Mouse (Mus musculus): Measurements from ENCODE around the gene Atp5e. TPM values are rescaled to one million over a fixed set of nuclear protein-coding genes. Genes with fewer than 3 reads are reported as not detected.

Gene Atp5e
- total RNA-seq, 4 experiments from 2014 or later = 372 to 569 (median 481) TPM

DNA sequence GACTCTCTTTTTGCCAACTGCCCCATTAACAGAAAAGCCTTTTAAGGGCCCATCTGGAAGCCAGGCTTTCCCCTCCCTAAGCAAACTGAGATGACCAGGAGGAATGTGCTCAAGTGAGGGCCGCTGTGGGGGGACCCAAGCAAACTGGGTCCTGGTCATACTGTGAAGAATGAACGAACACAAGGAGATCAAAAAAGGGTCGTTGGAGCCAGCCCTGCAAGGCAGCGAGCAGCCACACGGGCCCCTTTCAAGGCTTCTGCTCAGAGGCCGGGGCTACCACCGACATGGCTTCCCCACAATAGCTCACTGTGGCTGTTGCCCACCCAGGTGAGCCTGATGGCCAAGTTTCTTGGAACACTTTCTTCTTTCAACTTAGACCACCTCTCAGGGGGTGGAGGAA, 17.4 kb downstream of the Atp5e start:
- DNase-seq = no peak

DNA sequence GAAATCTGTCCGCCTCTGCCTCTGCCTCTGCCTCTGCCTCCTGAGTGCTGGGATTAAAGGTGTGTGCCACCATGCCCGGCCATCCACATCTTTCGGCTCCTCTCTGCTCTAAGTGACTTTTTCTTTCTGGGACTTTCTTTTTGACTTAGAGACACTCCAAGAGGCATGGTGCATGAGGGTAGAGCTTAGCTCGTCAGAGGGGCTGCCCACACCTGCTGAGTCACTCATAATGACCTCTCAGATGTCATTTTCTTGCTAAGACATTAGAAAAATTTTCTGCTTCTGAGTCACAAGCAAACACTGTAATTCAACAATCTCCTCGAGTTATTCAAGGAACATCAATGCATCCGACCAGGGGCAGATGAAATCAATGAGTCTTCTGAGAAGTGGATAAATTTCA, 18.9 kb downstream of the Atp5e start:
- no peak for DNase-seq

DNA sequence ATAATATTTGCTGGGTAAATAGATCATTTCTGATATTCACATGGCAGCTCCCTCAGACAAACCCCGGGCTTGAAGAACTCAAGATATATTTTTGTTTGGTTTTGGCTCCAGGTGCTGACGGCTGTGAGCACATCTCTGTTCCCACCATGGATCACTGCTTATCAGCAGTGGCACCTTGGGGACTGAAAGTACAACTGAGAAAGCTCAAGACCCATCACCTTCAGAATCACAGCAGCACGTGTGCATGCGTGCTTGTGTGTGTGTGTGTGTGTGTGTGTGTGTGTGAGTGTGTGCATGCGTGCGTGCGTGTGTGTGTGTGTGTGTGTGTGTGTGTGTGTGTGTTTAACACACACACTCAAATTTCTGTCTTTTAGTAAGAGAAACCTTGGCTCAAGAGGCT, 19.5 kb downstream of the Atp5e start:
- DNase-seq = no peak

DNA sequence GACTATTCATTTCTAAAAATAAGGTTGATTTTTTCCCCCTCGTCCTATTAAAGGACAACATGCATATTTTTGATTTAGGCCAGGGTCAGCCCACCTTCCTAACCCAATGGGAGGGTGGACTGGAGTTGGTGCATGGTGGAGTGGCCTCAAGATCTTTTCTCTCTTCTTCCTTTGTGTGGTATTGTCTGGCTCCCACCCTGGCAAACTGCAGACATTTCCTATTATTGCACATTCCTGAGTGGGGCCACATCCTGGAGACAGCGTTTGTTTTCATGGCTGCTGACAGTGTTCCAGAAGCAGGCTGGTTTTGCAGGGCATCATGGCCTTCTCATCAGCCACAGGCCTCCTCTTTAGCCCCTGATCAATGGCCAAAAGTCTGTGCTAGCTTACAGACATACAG, 20.9 kb downstream of the Atp5e start:
- DNase-seq = no peak

DNA sequence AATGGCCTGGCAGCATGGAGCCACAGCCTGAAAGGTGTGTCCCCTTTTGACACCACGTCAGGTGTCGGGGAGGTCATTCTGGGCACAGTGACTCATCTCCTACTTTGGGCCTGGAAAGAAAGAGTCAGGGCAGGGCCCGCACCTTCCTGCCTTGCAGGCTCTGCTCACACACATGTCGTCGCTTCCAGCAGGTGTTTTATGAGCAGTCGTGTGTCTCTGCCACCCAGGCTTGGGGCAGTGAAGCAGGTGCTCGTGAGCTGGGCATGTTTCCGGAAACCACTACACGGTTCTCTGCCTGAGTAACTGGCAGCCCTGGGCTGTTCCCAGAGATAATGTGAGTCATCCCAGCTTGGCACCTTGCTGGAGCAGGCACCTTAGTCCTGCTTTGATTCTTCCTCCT, 21.4 kb downstream of the Atp5e start:
- no peak for DNase-seq

DNA sequence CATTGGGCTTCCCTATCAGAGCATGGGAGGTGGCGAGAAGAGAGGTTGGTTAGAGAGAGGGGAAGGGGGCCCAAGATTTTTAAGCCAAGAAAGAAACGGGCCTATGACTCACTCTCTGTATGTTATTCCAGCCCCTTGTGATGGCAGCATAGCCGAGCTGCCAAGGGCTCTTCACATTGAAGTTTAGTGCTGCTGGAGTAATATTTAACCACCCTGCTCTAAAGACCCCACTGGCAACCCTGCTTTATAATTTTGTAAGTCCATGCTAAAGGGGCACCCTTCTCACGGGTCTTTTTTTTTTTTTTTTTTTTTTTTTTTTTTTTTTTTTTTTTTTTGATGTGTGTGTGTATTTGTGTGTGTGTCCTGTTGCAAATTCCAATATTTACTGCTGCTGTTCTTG, 22.0 kb downstream of the Atp5e start:
- DNase-seq = no peak

DNA sequence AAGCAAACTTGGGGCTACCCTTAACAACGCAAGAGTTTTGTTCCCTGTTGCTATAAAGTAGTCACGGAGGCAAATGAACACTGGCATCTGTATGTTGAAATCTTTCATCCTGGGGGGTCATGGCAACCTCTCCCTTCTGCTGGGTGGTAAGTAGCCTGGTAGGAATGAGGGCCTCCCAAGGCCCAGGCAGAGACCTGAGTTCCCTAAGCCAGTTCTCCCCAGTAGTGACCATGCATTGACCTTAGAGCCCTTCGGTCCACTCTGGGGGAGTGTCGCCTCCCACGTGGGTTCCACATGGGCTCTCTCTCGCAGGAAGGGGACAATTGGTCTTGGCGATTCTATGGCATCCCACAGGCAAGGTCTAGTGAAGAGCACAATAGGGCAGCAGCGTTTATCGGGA, 23.9 kb downstream of the Atp5e start:
- no peak for DNase-seq

DNA sequence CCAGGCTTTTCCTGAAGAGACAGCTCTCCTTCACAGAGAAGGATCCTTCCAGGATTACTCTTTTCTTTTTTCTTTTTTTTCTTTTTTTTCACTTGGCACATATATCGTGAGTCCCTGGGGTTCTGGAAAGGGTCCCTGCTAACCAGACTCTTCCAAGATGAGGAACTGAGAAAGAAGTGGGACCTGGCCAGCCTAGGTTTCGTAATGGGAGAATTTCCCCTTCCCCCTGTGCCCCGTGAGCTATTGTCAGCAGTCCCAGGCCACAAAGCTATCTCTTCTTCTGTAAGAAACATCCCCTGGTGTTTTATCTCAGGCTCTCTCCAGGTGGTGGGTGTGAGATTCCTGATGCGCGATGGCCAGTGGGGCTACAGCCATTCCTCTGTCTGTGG, 24.5 kb downstream of the Atp5e start:
- DNase-seq = no peak

DNA sequence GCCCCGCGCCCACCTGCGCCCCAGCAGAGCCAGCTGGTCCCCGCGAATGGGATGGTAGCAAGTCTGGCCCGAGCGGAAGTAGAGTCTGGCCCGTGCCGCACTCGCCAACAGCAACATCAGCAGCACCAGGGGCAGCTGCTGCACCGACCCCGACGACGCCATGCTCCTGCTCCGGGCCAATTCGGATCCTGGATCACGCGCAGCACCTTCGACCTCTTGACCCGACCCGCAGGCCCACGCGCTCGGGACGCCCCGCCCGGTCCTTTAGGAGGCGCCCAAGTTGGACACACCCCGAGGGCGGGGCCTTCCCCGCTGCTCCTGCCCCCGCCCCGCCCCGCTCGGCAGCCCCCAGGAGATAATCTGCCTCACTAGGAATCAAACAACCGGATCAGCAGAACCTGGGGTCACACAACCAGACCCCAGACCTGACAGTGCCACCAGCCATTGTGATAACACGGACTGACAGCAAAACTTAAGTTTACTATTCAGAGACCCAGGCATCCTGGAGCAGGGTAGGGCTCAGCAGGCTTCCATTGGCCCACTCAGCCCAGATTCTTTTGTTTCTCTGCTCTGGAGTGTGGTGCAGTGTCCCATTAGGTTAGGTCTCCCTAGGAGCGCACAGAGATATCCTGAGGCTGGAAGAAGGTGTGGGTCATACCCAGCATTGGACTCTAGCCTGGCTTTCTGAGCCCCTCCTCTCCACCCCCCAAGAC, 25.0 kb downstream of the Atp5e start, which contains the start of gene Ctsz:
Gene Ctsz, minus strand, starts transcription at position 303 of the 713 bp plus-strand sequence.
- peak; percentile 58 for DNase-seq

DNA sequence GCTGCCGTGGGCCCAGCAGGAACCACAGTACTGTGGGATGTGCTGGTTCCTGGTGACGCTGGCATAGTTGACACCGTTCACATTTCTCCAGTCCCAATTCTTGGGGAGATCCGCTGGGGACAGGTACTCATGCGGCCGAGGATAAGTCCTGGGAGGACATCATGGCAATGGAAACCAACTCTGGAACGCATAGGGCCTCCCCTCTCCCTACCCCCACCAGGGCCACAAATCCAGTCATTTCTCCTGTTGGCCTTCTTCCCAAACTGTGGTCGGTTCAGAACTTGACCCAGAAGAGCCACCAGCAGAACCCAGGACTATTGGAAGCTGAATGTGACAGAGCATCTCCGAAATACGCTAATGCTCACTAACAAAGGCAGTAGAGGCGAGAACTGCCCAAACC, 25.7 kb downstream of the Atp5e start:
- DNase-seq = no peak

DNA sequence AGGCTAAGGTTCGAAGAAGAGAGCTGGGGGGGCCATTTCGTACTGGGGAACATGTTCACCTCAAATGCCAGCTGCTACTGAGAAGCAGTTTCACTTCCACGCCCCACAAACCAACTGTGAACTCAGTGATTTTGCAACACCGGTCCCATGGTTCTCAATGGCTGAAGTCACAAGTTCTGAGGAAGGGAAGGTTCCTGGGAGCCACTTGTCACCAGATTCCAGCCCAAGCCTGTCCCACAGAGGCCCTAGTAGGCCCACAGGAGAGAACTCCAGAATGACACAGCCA, 26.3 kb downstream of the Atp5e start:
- no peak for DNase-seq

DNA sequence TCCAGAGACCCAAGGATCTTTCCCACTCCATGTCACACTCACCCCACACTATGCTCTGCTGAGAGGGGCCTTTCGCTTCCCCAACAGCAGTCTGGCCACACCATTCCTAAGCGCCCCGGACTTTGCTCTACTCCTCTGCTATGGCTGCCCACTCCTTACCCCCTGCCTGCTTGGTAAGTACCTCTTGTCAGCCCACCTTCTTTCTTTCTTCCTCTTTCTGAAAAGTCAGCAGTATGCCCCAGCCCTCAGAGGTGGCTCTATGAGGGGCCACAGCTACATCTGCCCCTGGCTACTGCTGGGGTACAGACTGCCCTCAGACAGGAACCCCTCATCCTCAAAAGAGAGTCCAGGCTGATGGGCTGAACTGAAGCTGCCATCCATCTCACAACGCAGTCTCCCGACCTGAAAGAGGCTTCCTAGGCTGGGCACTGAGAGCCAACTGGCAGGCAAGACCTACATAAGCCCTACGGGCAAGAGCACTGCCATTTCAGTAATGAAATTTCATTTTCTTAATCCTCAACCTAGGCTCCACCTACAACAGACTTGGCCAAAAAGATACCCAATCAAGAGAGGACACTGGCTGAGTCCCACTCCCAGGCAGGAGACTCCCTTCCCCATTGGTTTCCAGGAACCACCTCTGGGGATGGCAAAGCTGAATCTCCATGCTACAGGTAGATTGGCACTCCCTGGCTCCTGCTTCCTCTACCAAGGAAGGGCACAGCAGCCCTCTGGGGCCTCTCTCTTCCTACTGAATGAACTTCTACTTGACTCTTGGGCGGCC, 26.8 kb downstream of the Atp5e start:
- no peak for DNase-seq

DNA sequence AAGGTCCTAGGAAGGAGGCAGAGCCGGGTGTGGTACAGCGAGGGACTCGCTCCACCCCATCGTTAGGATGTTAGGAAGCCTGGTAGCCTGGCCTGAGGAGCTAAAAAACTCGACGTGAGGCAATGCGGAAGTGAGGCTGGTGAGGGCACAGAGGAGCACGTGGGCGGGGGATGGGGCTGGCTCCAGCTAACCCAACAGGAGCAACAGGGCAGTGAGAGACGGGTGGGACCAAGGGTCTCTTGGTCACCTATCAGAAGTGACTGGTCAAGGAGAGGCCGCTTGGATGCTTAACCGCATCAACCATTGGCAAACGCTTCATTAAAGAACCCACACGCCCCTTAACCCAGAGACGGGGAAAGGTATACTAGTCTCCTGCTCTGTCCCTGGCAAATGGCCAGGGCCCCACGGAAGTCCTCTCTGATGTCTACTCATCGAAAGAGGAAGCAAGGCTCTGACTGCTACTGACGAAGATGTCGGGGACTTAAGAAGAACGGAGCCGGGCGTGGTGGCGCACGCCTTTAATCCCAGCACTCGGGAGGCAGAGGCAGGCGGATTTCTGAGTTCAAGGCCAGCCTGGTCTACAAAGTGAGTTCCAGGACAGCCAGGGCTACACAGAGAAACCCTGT, 27.7 kb downstream of the Atp5e start:
- no peak for DNase-seq

DNA sequence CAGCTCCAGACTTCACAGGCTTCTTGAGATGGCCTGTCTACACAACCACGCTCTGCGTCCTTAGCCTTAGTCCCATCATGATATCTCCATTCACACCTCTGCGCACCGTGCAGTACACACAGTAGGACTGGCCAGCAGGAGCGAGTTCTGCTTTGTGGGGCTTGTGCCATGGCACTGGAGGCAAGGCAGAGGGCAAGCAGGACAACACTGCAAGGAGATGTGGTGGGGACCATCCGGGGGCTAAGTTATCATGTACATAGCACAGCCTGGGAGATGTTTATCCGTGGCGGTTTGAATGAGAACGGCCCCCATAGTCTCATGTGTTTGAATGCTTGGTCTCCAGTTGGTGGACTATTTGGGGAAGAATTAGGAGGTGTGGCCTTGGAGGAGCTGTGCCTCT, 29.0 kb downstream of the Atp5e start:
- DNase-seq = no peak

DNA sequence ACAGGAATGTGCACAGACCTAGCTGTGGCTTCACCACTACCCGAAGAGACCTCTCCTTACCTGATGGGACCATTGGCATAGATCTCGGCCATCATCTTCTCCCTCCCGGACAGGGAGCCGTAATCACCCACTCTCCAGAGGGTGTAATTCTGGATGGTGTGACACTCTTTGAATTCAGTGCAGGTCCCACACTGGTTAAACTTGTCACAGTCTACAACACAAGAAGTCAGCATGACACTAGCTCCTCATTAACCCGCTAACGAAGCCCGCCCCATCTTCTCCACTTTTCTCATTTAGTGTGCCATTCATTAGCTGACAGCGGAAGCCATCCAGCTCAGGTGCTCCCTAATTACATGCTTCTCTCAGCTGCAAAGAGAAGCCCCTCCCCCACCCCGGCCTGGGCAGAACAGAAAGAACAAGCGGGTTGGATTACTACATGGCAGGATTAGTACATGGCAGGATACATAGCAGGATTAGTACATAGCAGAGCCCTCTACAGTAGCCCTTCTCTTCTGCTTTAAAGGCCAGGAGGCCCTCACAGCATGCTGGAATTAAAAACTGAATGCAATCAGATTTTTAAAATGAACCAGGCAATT, 34.8 kb downstream of the Atp5e start:
- no peak for DNase-seq

DNA sequence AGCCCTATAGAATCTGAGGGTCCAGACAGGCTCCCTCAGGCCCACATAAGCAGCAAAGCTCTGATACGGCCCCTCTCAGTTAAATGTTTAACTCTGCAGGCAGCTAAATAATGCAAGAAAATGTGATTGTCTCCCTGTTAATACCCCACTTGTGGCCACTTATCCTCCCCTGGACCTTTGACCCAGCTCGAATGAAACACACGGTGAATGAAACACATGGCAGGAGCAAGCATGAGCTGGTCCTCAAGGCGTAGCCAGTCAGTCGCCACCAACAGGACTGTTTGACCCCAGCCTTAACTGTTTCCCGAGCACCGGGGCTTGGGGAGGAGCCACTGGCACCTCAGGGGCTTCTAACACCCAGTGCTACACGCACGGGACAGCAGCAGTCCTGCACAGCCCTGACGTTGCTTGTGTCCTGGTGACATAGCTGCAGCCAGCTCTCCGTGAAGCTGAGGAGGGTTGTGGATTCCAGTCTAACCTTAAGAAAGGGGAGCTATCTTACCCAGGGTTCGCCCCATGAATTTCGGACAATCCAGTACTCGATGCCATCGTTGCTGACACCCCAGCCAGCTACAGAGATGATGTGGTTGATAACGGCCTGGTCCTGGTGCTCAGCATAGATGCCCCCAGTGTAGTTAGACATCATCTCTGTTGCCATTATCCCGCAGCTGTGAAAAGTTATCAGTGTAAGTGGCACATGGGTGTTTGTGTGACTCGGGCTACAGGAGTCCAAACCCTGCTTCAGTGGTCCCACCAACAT, 35.6 kb downstream of the Atp5e start:
- DNase-seq = no peak

DNA sequence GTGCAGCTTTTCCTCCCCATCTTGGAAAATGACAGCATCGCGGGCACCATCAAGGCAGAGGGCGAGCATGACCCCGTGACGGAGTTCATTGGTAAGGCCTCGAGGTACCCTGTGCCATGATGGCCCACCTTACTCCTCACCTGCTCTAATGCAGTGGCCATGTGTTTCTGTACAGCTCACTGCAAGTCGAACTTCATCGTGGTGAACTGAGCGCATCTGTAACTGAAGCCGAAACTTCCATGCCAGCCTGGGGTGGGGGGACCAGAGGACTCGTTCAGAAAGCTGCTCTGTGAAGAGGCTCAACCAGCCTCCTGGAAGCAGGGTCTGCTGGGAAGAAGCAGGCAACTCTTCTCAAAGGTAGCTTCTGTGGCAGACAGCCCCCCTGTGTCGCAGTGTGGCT, 37.0 kb downstream of the Atp5e start:
- no peak for DNase-seq

DNA sequence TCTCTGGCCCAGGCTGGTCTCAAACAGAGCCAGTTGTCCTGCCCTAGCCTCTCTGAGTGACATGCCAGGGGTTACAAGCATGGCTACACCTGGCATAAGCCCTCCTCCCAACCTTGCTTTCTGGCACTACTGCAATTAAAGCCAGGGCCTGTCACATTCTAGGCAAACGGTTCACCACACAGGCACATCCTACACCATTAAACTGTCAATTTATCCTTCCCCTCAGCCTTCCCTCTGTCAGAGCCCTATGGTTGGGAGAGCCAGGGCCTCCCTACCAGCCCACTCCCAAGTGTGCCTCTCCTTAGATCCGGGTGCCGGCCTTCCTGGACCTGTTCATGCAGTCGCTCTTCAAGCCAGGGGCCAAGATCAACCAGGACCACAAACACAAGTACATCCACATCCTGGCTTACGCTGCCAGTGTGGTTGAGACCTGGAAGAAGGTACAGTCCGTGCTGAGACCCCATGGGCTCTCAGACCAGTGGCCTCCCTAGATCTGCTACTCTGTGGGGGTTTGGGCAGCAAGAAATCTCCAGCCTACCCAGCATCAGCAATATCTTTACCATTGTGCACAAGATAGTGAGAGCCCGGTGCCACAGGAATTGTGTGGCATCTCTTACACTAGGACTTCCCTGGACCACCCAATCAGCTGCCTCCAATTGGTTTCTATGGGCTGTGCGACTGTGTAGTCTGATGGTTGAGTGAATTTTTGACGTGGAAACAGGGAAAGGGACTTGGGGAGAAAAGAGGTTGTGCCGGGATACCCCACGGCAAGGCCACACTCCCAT, 39.4 kb downstream of the Atp5e start:
- DNase-seq = no peak

DNA sequence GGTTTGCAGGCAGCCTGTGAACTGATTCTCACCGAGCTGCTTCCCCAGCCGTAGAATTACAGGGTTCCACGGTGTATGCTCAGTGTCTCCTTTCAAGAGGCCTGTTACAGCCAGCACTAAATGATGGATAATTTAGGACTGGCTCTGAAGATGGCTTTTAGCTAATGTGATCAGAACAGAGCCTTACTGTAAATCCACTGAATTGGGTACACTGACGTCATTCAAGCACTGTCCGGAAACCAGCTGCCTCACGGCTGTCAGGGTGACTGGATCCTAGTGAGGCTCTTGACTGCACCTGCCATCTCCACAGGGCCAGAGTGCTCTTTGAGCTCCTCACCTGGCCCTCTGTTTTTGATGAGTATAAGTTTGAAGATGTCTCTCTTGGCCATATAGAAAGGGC, 42.8 kb downstream of the Atp5e start:
- no peak for DNase-seq

DNA sequence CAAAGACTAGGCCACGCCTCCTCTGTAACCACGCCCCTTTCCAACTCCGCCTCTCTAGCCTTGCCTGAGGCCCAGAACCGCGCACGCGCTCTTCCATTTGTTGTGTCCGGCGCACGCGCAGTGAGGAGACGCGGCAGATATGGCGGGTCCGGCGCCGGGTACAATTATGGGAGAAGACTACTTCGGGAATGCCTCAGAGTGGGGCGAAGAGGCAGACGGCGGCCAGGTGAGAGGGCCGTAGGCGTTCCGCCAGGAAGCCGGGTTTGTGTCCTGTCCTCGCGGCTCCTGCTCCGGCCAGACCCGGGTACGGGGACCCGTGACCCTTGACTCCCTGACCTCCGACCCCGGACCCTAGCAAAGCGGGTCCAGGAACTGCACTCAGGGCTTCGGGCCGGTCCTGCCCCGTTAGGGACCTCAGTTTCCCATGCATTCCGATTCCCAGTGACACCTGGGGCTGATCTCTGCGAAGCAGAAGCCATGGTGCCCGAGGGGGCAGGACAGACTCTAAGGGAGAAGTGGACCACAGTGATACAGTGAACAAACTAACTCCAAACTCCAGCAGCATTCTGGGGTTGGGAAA, 48.1 kb downstream of the Atp5e start, which contains the start of gene Nelfcd:
Gene Nelfcd, plus strand, starts transcription at position 74 of the 580 bp plus-strand sequence.
- DNase-seq = peak; percentile 93

DNA sequence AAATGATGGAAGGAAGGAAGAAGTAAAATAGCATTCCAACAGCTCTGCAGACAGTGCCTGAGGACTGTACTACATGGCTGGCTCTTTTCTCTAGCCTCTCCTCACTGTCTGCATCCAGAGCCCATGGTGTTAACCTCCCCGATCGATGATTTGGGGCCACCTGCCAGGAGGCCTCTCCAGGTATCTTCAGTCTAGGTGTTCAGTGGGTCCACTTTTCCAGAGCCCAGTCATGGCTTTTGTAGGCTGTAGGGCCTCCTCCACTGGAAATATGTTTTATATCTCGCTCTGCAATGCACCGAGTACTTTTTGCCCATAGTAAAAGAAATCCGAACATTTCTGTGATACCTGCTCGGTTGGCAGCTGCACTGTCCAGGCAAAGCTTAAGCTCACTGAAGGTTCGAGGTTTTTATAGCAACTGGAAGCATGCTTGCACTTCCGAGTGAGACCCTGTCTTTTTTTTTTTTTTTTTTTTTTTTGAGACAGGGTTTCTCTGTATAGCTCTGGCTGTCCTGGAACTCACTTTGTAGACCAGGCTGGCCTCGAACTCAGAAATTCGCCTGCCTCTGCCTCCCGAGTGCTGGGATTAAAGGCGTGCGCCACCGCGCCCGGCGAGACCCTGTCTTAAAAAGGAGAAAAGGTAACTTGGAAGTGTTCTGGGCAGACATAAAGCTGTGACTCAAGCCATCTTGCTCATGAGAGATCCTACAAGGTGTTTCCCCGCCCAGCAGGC, 48.7 kb downstream of the Atp5e start:
- DNase-seq = no peak

Data from adrenal gland, adult 8-10 months (tissue).